ENCODE assay signal across 22 mouse cellular contexts in the genomic region with DNA sequence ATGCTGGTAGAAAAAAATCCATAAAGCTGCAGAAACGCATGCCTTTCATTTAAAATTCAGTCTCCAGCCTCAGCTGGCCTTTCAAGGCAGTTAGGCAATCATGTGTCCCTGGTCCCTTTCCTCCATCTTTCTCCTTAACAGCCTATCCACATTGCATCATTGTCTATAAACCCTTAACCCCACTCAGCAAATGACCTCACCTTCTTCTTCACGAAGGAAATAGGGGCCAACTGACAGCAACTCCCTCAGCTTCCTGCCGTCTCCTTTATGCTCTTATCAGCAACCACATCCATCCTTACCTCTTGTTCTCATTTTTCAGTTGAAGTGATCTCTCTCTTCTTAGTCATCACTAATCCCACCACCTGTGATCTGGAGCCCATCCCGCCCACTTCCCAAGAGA.
A peak's percentile ranks its signal among the peaks of the same experiment; 100 is the strongest.
DNase-seq lines count a peak whose midpoint lies in the region; ATAC-seq lines count a peak whose summit lies in the region.
"Had no signal": no experiment of that assay in that cellular context is flagged by ENCODE, and none has a peak within 500 bp of the region (broad histone marks: within the 10 kb centered on the region; RNA-seq: fewer than 3 reads in every experiment).

No protein-coding gene starts in this region.

- no peaks in the 10 kb centered on the region for H3K27me3 ChIP-seq in heart, embryonic 16.5 days (ENCODE audit: control insufficient read depth, insufficient read depth, low read length)
- H3K27me3 ChIP-seq: CH12.LX; embryonic facial prominence, embryonic 12.5 days; forebrain, embryonic 15.5 days; heart, embryonic 15.5 days; hindbrain, embryonic 15.5 days; Patski had no signal

- WGBS in heart, embryonic 16.5 days, result 48% methylated on average over 4 of the region's 4 CpGs

- H3K9ac ChIP-seq in heart, embryonic 16.5 days (ENCODE audit: low read length), result no peak overlapping the region
- H3K9ac ChIP-seq: embryonic facial prominence, embryonic 12.5 days; forebrain, embryonic 15.5 days; heart, embryonic 15.5 days; hindbrain, embryonic 15.5 days had no signal

- no peaks in the 10 kb centered on the region for H3K9me3 ChIP-seq in heart, embryonic 16.5 days (replicated peaks; ENCODE audit: control insufficient read depth, low read length)
- H3K9me3 ChIP-seq: embryonic facial prominence, embryonic 12.5 days; forebrain, embryonic 15.5 days; heart, embryonic 15.5 days; hindbrain, embryonic 15.5 days had no signal

- ATAC-seq in heart, embryonic 16.5 days (replicated peaks; ENCODE audit: extremely low read depth, insufficient read depth, low FRiP score), result peak; percentile 55; the same call in 1 of the 2 replicates
- peak; percentile 80 for ATAC-seq in granulocyte monocyte progenitor cell, adult 5-6 weeks (replicated peaks; ENCODE audit: poor library complexity, severe bottlenecking)
- ATAC-seq: forebrain, embryonic 15.5 days; Patski had no signal

- intact Hi-C loops in heart, postnatal 10 days (cut with DNase I), result no loop called here

- no peaks in the 10 kb centered on the region; the same call in 1 of the 2 replicates for H3K4me1 ChIP-seq in heart, embryonic 16.5 days (ENCODE audit: control insufficient read depth, insufficient read depth, low read length)
- H3K4me1 ChIP-seq: embryonic facial prominence, embryonic 12.5 days; forebrain, embryonic 15.5 days had no signal

- H3K36me3 ChIP-seq in heart, embryonic 16.5 days (ENCODE audit: control insufficient read depth, insufficient read depth), result no peaks in the 10 kb centered on the region
- H3K36me3 ChIP-seq: embryonic facial prominence, embryonic 12.5 days; forebrain, embryonic 15.5 days; heart, embryonic 15.5 days; hindbrain, embryonic 15.5 days had no signal

- H3K27ac ChIP-seq in heart, embryonic 16.5 days (ENCODE audit: low read length), result no peak overlapping the region
- H3K27ac ChIP-seq: embryonic facial prominence, embryonic 12.5 days; forebrain, embryonic 15.5 days; heart, adult 2 months; heart, embryonic 15.5 days; hindbrain, embryonic 15.5 days had no signal

- no peak overlapping the region for H3K4me3 ChIP-seq in heart, embryonic 16.5 days (ENCODE audit: low read length)
- H3K4me3 ChIP-seq: embryonic facial prominence, embryonic 12.5 days; forebrain, embryonic 15.5 days; heart, adult 2 months; heart, embryonic 15.5 days; hindbrain, embryonic 15.5 days had no signal

- no peak for DNase-seq in heart, postnatal 10 days
- peak; percentile 94 for DNase-seq in 416B (ENCODE audit: low read depth)
- peak; percentile 8 for DNase-seq in thymus, postnatal 4 days
- no peak for DNase-seq in lung, postnatal 36 days
- DNase-seq in urinary bladder, adult 18-20 months (ENCODE audit: low spot score in 2 of 2), result no peak
- DNase-seq: adrenal gland, adult 2 months; adrenal gland, postnatal 25 days; cerebellum, adult 18-20 months; cerebellum, adult 9-11 months; cerebellum, postnatal 36 days; gastrocnemius, postnatal 10 days; heart, adult 2 months; heart, postnatal 36 days had no signal

- H3K4me2 ChIP-seq in heart, embryonic 16.5 days (ENCODE audit: low read depth, low read length), result no peak overlapping the region
- H3K4me2 ChIP-seq: embryonic facial prominence, embryonic 12.5 days; forebrain, embryonic 15.5 days; heart, embryonic 11.5 days; heart, embryonic 15.5 days; hindbrain, embryonic 15.5 days had no signal

Comparison
In these comparisons a context has a peak if more than half of its experiments do, and no peak if none do; other contexts are left out.
1. DNase-seq: peak in 416B (single experiment) and thymus, postnatal 4 days (single experiment); none in heart, postnatal 10 days (0 of 2), lung, postnatal 36 days (single experiment) and urinary bladder, adult 18-20 months (0 of 2).